Mouse (Mus musculus) mouse embryonic stem cell (cell line): Measurements from ENCODE around the gene Trpc4ap.
"Not testable (repeated sequence)": the region's sequence is repeated elsewhere in the genome, so short reads cannot be mapped to it uniquely, and the experiment has no call there.

Experiments
- in situ Hi-C, 2 experiments: fragments of 300-500 bp; cut with MboI; formaldehyde crosslinking; loops; 1 replicate in 1 of 2; 3 replicates in 1 of 2; pipeline ENCODE4 v1.14.3; 2019 to 2020; ENCODE audit warnings: low sequenced_read_pairs in 2 of 2, low pct_unique_long_range_greater_than_20kb in 1 of 2, mixed read lengths in 1 of 2; ENCODE audit not compliant: unreplicated experiment in 1 of 2

The Trpc4ap gene

DNA sequence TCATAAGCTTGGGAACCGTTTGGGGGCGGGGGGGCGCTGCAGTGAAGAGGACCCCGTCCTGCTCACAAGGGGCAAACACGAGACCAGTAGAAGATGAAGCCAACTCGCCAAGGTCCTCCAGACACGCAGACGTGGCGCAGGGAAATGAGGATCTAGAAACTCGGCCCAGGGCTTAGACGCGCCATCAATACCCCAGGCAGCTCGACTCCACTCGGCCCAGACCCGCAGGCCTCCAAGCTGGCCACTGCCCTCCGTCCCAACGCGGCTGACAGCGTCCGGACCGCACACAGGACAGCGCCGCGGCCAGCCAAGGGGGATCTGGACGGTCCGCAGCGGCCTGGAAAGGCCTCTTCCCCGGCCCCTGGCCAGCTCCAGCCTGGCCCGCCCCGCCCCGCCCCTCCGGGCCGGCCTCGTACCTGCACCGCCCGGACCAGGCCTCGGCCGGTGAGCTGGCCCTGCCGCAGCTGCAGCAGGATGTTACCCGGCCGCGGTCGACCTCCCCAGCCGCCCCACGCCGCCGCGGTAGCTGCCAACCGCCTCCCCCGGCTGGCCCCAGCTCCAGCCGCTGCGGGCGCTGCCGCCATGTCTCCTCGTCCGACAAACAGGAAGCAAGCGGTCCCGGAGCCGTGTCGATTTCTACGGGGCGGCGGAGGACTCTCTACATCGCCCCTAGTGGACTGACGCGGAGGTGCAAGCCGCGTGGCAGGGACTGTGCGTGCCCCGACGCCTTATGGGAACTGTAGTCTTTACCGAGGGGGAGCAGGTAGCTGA lies at the start of gene Trpc4ap:
Trpc4ap (minus strand) TSS at position 662 of the 771 bp plus-strand sequence.
- in situ Hi-C loops = no loop called here

DNA sequence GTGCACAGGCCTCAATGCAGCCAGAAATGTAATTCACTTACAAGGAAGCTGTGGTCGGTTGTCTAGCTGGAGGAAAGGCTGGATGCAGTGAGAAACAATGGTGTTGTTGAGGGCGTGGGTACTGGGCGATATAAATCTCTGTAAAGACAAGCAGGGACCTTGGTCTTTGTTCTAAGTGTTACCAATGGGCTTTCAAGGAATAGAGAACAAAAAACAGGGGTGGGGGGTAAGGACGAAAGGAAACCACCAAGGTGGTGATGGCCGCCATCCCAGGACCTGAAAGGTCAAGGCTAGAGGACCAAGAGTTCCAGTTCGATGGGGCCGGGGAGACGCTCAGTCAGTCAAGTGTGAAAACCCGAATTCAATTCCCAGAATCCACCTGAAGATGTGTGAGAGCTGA lies 45.6 kb upstream of the Trpc4ap start:
- in situ Hi-C loops = no loop called here

DNA sequence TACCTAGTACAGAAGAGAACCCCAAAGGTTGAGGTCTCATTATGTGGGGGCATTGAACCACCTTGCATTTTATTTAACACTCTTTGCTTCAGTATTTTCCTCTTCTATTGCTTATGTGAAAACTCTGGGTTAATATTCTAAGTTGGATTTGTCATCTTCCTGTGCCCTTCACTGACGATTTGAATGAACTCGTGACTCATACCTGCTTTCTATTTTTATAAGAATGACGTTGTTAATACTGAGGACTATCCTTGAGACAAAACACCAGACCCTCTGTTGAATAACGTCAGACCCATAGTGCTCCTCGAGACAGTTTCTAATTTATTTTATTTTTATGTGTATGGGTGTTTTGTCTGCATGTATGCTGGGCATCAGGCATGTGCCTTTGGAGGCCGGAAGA lies 44.8 kb upstream of the Trpc4ap start:
- in situ Hi-C loops = no loop called here

DNA sequence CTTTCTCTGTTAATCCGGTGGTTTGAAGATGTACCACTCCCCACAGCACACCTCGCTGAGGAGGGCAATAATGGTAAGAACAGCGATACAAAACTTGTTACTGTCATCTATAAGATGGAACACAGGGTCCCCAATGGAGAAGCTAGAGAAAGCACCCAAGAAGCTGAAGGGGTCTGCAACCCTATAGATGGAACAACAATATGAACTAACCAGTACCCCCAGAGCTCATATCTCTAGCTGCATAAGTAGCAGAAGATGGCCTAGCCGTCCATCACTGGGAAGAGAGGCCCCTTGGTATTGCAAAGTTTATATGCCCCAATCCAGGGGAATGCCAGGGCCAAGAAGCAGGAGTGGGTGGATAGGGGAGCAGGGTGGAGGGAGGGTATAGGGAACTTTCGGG lies 43.6 kb upstream of the Trpc4ap start, which contains the start of gene Gm17581:
Gm17581 (minus strand) TSS at position 101 of the 400 bp plus-strand sequence.
- in situ Hi-C loops = not testable (repeated sequence)

DNA sequence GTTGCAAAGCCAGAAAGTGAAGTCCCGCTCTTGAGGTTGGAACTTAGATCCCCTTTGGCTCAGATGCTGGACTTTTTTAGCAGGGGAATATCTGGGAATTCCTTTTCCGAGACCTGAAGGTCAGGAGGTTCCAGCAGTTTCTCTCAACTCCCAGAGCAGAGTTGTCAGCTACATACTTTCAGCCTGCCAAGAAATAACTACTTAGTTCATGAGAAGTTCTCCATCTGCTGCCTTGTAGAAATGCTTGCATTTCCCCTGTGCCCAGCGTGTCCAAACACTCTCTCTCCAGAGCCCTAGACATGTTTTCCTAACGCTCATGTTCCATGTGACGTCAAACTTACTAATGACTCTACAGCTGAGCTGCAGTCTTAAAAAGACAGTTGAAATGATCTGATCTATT lies 42.9 kb upstream of the Trpc4ap start:
- in situ Hi-C loops = no loop called here

DNA sequence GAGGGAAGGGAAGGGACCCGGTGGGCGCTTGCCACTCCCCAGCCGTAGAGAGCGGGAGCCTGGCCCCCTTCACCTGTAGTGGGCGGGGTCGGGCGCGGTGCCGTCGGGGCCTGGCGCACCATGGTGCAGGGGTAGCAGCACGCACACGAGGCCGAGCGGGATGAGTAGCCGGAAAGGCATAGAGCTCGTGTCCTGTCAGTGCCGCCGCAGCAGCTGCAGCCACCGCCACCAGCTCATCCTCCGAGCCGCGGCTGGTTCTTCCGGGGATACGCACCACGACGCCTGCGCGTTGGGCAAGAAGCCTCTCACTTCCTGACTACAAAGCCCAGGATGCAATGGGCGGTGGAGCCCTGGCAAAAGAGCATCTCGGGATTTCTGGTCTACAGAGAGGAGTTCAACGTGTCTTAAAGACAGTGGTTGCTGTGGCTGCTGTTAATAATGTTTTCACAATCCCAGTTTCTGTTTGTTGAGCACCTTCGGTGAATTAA lies 37.0 kb upstream of the Trpc4ap start, which contains the start of gene Edem2:
Edem2 (minus strand) TSS at position 318 of the 488 bp plus-strand sequence.
- in situ Hi-C loops = no loop called here

DNA sequence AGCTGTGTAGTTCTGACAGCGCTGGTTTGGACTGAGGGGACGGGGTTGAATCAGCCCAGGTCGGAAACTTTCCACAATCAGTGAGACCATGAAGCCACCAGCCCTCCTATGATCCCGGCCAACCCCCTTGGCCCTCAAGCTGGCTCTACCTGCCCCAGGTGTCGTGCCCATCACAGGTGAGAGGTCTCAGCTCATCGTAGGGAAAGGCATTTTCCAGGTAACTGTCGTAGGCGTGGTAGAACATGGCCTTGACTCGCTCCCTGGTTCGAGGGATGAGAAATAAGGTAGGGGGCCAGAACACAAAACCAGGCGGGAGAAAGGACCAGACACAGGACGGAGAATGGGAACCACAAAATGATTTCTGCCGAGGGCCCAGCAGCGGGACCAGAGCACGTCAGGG lies 36.6 kb upstream of the Trpc4ap start:
- in situ Hi-C loops = no loop called here

DNA sequence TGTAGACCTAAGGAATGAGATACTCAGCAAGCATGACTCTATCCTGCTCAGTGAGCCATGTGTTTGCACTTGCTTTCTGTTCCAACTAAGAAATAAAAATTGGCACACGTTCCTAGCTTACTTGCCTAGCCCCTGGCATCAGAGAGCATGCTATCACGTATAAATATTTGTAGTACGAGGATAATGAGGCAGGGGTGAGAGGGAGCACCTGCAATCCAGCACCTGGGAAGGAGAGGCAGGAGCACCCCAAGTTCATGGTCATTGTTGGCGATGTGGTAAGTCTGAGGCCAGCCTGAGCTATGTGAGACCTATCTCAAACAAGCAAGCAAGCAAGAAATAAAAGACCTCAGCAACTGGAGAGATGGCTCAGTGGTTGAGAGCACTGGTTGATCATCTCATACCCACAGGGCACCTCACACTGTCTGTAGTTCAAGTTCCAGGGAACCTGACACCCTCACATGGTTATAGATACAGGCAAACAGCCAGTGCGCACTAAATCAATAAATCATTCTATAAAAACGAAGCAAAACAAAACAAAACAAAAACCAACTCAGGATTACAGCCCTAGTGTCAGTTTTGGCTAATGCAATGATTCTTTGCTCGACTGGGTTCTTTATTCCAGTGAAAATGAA lies 35.7 kb upstream of the Trpc4ap start:
- in situ Hi-C loops = no loop called here

DNA sequence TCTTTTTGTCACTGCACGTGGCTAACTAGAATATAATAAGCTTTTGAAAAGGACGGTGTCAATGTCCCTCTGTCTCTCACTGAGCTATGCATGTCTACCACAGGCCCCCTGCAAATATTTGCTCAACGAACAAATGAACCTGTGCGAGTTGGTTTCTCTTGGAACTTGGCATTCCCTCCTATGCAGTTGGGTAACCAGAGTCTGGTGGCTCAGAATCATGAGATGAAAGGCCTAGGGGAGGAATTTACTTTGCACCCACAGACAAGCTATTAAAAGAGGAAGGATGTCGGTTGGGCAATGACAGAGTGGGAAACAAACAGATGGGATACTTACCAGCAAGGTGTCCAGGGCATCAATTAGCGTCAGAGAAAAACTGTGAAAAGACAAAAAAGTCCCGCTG lies 34.1 kb upstream of the Trpc4ap start:
- in situ Hi-C loops = no loop called here

DNA sequence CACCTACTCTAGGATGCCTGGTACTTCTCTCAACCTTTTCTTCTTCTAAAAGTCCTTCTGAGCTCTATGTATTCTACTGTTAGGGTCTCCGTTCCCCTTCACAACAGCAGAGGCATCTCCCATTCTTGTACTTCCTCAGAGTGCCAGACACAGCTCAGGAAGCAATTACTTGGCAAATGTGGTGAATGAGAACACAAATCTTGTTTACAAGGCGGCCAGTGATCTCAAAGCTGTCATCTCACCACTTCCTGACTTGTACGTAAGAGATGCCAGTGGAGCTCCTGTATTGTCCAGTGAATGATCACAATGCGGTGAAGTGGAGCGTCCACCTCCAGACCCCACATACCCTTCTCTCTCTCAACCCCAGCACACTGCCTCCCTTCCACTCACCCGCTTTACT lies 32.3 kb upstream of the Trpc4ap start:
- in situ Hi-C loops = no loop called here

DNA sequence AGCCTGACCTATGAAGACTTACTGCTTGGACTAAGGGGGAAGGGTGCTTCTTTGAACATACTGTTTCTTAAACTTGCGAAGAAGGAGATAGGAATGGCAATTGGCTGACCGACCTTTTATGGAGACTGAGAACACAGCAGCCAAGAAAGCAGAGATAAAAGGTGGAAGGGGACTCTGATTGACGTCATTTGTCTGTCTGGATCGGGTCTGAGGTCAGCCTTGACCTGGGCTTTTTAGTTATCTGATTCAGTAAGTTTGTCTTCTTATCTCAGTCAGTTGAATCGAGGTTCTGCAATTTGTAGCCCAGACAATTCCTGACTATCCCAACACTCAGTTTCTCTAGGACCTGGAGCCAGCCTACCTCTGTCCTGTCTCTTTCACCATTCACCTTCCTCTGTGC lies 31.9 kb upstream of the Trpc4ap start:
- in situ Hi-C loops = no loop called here

DNA sequence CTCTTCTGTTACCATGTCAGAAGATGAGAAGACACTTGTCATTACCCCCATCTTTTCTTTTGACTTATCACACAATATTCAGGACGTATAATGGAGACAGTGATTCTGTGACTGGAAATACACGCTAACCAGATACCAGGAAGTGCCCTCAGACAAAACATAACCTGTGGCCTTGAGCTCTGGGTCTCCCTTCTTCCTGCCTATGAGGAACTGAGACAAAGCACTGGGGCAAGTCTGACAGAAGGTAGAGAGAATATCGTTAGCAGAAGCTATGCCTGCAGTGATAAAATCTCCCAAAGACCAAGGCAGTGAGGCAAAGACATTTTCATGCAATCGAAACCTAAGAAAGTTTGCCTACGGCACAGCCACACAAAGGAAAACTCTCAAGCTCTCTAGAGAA lies 28.4 kb upstream of the Trpc4ap start:
- in situ Hi-C loops = no loop called here

DNA sequence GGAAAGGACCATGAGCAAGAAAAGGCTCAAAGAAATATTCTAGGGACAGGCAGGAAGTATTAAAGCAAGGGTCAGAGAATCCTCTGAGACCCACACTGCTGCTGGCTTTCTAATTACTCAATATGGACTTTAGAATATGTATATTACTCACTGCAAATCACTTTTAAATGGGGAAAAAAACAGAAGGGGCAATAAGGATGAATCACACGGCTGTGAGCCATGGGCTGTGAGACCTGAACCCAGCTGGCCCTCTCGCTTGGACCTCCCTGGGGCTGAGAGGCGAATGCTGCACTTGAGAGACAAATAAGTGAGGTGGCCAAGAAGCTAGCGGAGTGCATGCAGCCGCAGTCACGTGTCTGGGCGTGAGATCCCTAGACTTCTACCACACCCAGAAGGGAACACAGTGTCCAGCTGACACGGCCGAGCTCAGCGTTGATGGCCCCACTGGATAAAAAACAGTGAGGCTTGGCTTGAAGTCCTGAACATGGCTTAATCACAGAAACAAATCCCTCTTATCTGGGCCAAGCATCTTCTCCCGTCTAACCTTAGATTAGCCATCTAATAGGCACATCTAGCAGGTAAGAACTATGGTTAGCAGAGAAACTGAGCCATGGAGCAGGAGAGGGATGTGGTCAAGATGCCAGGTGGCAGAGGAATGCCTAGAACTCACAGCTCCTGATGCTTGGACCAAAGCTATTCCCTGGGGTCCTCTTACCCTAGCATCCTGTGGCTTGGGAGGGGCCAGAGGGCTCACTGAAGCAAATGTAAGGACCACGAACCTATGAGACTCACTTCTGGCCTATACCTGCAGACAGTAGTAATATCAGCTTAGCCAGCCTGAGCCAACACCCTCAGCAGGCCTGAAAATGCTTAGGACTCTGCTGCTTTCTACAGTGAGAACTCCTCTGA lies 25.2 kb upstream of the Trpc4ap start:
- in situ Hi-C loops = no loop called here

DNA sequence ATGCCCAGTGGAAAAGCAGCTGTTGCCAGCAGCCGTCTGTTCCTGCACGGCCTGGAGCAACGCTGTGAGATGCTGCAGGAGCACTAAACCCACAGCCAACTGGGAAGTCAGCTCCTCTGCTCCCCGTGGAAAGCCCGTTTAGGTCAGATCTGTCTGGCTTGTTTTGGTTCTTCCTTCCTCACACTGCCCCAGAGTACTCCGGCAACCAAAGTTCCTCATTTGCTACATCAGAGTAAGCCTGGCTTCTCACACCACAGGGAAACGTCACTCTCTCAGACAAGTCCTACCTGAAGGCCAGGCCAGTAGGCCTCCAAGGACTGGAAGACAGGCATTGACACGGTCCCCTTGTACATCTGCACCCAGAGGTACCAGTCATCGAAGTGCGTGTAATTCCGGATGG lies 18.4 kb upstream of the Trpc4ap start:
- in situ Hi-C loops = no loop called here

DNA sequence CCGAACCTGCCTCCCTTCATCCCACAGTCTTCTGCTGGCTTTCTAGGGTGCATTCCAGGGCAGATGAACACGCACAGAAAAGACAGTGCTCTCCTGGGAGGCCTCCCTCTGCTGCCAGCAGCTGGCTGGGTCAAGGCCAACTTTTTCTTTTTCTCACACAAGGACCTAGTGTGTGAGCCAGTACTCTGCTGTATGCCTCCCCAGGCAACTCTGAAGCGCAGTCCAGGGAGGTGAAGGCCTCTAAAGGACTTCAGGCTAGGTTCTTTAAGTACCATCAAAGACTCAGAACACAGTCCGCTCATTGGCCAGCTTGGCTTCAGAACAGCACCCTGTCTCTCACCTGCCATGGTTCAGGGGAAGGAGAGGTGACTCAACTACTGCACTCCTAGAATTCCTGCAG lies 15.1 kb upstream of the Trpc4ap start:
- in situ Hi-C loops = no loop called here

DNA sequence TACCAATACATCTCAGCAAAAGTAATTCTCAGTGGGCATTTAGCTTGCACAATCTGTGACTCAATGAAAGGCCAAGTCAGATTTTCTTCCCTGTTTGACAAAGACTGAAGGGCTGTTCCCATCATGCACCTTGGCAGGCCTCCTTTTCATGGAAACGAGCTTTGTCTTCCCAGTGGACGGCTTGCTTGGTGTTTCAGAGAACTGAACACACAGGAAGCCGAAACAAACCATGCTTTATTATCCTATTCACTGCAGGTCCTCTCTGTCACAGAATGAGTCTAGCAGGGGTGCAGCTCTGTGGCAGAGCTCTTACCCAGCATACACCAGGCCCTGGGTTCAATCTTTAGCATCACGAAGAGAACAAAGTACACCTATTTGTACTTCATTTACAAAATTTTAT lies 11.4 kb upstream of the Trpc4ap start:
- in situ Hi-C loops = no loop called here

DNA sequence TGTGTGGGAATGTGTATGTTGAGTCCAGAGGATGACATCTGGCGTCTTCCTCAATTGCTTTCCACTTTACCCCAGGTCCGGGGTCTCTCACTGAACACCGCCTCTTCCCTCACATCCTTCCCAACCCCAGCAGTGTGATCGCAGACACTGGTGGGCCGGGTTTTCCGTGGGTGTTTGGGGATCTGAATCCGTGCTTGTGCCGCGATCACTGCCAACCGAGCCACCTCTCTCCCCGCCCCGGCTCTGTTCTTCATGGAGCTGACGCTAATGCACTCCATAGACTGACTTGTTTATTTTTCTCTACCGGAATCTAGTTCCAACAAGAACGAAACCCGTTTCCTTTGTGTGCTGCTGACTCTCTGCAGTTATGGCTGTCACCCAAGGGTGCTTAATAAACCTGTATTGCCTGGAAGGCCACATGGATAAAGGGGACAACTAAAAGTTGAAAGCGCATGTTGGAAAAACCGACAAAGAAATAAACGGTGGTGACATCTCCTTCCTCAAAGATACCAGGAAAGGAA lies 9.3 kb upstream of the Trpc4ap start:
- in situ Hi-C loops = no loop called here

DNA sequence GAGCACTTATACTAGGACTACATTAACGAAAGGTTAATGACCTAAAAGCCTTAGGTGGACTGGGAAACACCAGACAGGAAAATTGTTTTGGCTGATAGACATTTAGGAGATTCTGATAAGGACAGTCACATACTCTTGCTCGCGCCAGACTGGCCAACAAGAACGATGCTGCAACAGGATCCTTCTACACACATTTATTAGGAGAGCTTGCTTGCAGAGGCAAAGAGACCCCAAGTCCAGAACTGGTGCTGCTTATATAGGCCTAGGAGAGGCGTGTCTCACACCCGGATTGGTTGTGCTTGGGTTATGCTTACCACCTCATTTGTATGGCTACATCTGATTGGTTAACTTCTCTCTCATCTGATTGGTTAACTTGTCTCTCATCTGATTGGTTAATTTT lies 6.3 kb upstream of the Trpc4ap start:
- in situ Hi-C loops = not testable (repeated sequence)

DNA sequence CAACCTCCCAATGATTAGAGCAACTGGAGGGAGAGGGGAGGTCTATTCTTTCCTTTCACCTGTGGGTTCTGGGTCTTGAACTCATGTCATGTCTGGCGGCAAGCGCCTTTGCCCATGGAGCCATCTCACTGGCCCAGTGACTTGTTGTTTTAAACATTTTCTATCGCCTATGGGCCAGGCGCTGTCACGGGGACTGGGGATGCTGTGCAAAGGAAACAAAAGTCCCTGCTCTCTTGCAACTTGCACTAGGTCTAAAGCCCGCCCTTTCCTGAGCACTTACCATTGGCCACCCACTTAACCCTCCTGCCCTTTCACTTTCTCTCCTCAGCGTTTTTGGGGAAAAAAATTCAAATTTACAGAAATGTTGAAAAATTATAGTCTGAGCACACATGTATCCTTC lies 4.7 kb upstream of the Trpc4ap start:
- in situ Hi-C loops = no loop called here
